8 mouse cellular contexts compared by ENCODE assay signal in the genomic region with DNA sequence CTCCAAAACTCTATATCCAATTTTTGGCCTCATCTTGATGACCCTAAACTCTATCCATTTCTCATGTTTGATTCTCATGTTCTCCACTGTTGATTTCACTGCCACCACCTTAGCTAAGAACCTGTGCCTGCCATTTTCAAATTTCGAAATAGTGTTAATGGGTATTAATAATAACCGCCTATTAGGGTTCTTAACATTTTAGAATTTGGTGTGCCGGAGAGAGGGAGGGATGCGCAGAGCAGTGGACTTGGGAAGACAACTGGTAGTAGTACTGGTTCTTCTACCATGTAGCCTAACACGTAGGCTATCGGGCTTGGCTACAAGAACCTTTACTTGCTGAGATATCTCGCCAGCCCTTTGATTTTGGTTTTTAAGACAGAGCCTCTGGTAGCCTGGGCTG. TPM values are rescaled to one million over a fixed set of nuclear protein-coding genes. Genes with fewer than 3 reads are reported as not detected.
A peak's percentile ranks its signal among the peaks of the same experiment; 100 is the strongest.
DNase-seq lines count a peak whose midpoint lies in the region; ATAC-seq and TF ChIP-seq lines count a peak whose summit lies in the region.

No protein-coding gene starts in this region.

- TF ChIP-seq CTCF in G1E (IDR thresholded peaks at IDR 0.05; ENCODE audit: low read depth, low read length), result no peak

- H3K4me3 ChIP-seq in heart, embryonic 14.5 days (ENCODE audit: control insufficient read depth in 1 of 2, insufficient read depth in 1 of 2, low read depth in 1 of 2, low read length in 2 of 2), result peak overlapping the region in 1 of 2 experiments; percentile 79; a peak in 2 of 4 replicates
- peak overlapping the region; percentile 82; the same call in 1 of the 2 replicates for H3K4me3 ChIP-seq in G1E (ENCODE audit: low read depth, low read length)
- peak overlapping the region; percentile 68 for H3K4me3 ChIP-seq in hindbrain, embryonic 10.5 days
- H3K4me3 ChIP-seq in midbrain, embryonic 10.5 days, result peak overlapping the region; percentile 81

- H3K27ac ChIP-seq in heart, embryonic 14.5 days (replicated peaks in 1 of 2; ENCODE audit: control insufficient read depth in 1 of 2, insufficient read depth in 1 of 2, low read depth in 2 of 2, low read length in 2 of 2), result peak overlapping the region; percentile 83; a peak in 3 of 4 replicates
- peak overlapping the region; percentile 98 for H3K27ac ChIP-seq in hindbrain, embryonic 10.5 days
- H3K27ac ChIP-seq in midbrain, embryonic 10.5 days (replicated peaks), result peak overlapping the region; percentile 96

- H3K27me3 ChIP-seq in heart, embryonic 14.5 days (ENCODE audit: control insufficient read depth, insufficient read depth, low read length), result no peaks in the 10 kb centered on the region
- no peaks in the 10 kb centered on the region for H3K27me3 ChIP-seq in G1E (ENCODE audit: insufficient read depth, low read length)
- no peaks in the 10 kb centered on the region for H3K27me3 ChIP-seq in hindbrain, embryonic 10.5 days (ENCODE audit: insufficient read depth, poor library complexity, severe bottlenecking)
- H3K27me3 ChIP-seq in midbrain, embryonic 10.5 days (ENCODE audit: low read depth, poor library complexity, severe bottlenecking), result no peaks in the 10 kb centered on the region

- WGBS in heart, embryonic 14.5 days, result 79% methylated on average over 7 of the region's 7 CpGs
- 86% methylated on average over 7 of the region's 7 CpGs for WGBS in hindbrain, embryonic 10.5 days
- 86% methylated on average over 7 of the region's 7 CpGs for WGBS in midbrain, embryonic 10.5 days

- H3K36me3 ChIP-seq in heart, embryonic 14.5 days (ENCODE audit: control insufficient read depth, insufficient read depth, low read length), result peaks cover 28% of the 10 kb centered on the region
- peaks cover 29% of the 10 kb centered on the region for H3K36me3 ChIP-seq in G1E (replicated peaks)
- peaks cover 39% of the 10 kb centered on the region for H3K36me3 ChIP-seq in hindbrain, embryonic 10.5 days
- H3K36me3 ChIP-seq in midbrain, embryonic 10.5 days, result peaks cover 38% of the 10 kb centered on the region

- H3K4me1 ChIP-seq in heart, embryonic 14.5 days (ENCODE audit: control insufficient read depth in 2 of 2, insufficient read depth in 2 of 2, low read length in 2 of 2), result peaks cover 9 to 17% of the 10 kb centered on the region in 2 experiments
- H3K4me1 ChIP-seq in G1E (ENCODE audit: insufficient read depth, low read depth, low read length), result peaks cover 36% of the 10 kb centered on the region
- peaks cover 27% of the 10 kb centered on the region for H3K4me1 ChIP-seq in hindbrain, embryonic 10.5 days (replicated peaks)
- H3K4me1 ChIP-seq in midbrain, embryonic 10.5 days, result peaks cover 29% of the 10 kb centered on the region

- no peaks in the 10 kb centered on the region for H3K9me3 ChIP-seq in heart, embryonic 14.5 days (ENCODE audit: control insufficient read depth, low read length)
- no peaks in the 10 kb centered on the region for H3K9me3 ChIP-seq in G1E (replicated peaks)
- no peaks in the 10 kb centered on the region for H3K9me3 ChIP-seq in hindbrain, embryonic 10.5 days
- no peaks in the 10 kb centered on the region for H3K9me3 ChIP-seq in midbrain, embryonic 10.5 days (replicated peaks)

- peak overlapping the region; percentile 79 for H3K4me2 ChIP-seq in heart, embryonic 14.5 days (ENCODE audit: low read length)

- peak overlapping the region; percentile 84 for H3K9ac ChIP-seq in heart, embryonic 14.5 days (ENCODE audit: low read length)

- ATAC-seq in heart, embryonic 14.5 days (ENCODE audit: insufficient number of reproducible peaks, insufficient read depth, low FRiP score, low read depth), result no peak
- ATAC-seq in G1E (ENCODE audit: extremely low read depth, insufficient number of reproducible peaks, low FRiP score, poor library complexity, severe bottlenecking), result no peak
- ATAC-seq in cerebellum, adult (ENCODE audit: insufficient number of reproducible peaks, low FRiP score, low TSS enrichment), result no peak

- DNase-seq in heart, adult 9 months (ENCODE audit: low spot score in 2 of 2), result no peak
- DNase-seq in G1E (ENCODE audit: low spot score), result no peak
- no peak for DNase-seq in hindbrain, embryonic 10.5 days (ENCODE audit: low spot score)
- DNase-seq in midbrain, embryonic 10.5 days (ENCODE audit: low spot score), result no peak
- DNase-seq in right cerebral cortex, postnatal 25 days, result no peak
- DNase-seq in adipocyte (ENCODE audit: low spot score), result no peak

RNA-seq across cellular contexts. Expression of gene Tmem39b, which starts 0.6 kb away (rescaled TPM):
- 7.1 and 13.4 TPM in 2 replicates for polyA plus RNA-seq in heart, embryonic 14.5 days (2014; fragmentation: Nextera tagmentation; extraction: Ambion mirVana)
- total RNA-seq in G1E (2014; fragmentation: Nextera tagmentation) (18.3 and 24.8 TPM in 2 replicates), G1E (2017) (2.1 and 3.9 TPM in 2 replicates)
- polyA plus RNA-seq in G1E (2012), result 31.1 and 34.3 TPM in 2 replicates
- polyA plus RNA-seq in hindbrain, embryonic 10.5 days (2016; fragmentation: Nextera tagmentation; extraction: Ambion mirVana), result 15.2 and 24.1 TPM in 2 replicates
- 15.1 and 17.4 TPM in 2 replicates for polyA plus RNA-seq in midbrain, embryonic 10.5 days (2016; fragmentation: Nextera tagmentation; extraction: Ambion mirVana)

RNA-seq across cellular contexts. Expression of gene Kpna6, which starts 24.6 kb away (rescaled TPM):
- 11.5 and 14.2 TPM in 2 replicates for polyA plus RNA-seq in heart, embryonic 14.5 days (2014; fragmentation: Nextera tagmentation; extraction: Ambion mirVana)
- total RNA-seq in G1E (2014; fragmentation: Nextera tagmentation) (54.7 and 57.9 TPM in 2 replicates), G1E (2017) (21.0 and 23.1 TPM in 2 replicates)
- polyA plus RNA-seq in G1E (2012), result 19.9 and 21.0 TPM in 2 replicates
- 14.5 and 16.4 TPM in 2 replicates for polyA plus RNA-seq in hindbrain, embryonic 10.5 days (2016; fragmentation: Nextera tagmentation; extraction: Ambion mirVana)
- 14.7 and 16.0 TPM in 2 replicates for polyA plus RNA-seq in midbrain, embryonic 10.5 days (2016; fragmentation: Nextera tagmentation; extraction: Ambion mirVana)

RNA-seq across cellular contexts. Expression of gene Khdrbs1, which starts 44.9 kb away (rescaled TPM):
- polyA plus RNA-seq in heart, embryonic 14.5 days (2014; fragmentation: Nextera tagmentation; extraction: Ambion mirVana), result 69.6 and 74.0 TPM in 2 replicates
- total RNA-seq in G1E (2014; fragmentation: Nextera tagmentation), result 133 and 137 TPM in 2 replicates
- 72.6 and 87.2 TPM in 2 replicates for total RNA-seq in G1E (2017)
- polyA plus RNA-seq in G1E (2012), result 260 and 353 TPM in 2 replicates
- 160 and 168 TPM in 2 replicates for polyA plus RNA-seq in hindbrain, embryonic 10.5 days (2016; fragmentation: Nextera tagmentation; extraction: Ambion mirVana)
- 152 and 162 TPM in 2 replicates for polyA plus RNA-seq in midbrain, embryonic 10.5 days (2016; fragmentation: Nextera tagmentation; extraction: Ambion mirVana)

RNA-seq across cellular contexts. Expression of gene Txlna, which starts 56.3 kb away (rescaled TPM):
- polyA plus RNA-seq in heart, embryonic 14.5 days (2014; fragmentation: Nextera tagmentation; extraction: Ambion mirVana), result 51.5 and 56.4 TPM in 2 replicates
- total RNA-seq in G1E (2014; fragmentation: Nextera tagmentation) (35.5 and 39.7 TPM in 2 replicates), G1E (2017) (73.5 and 79.6 TPM in 2 replicates)
- polyA plus RNA-seq in G1E (2012), result 57.1 and 62.5 TPM in 2 replicates
- polyA plus RNA-seq in hindbrain, embryonic 10.5 days (2016; fragmentation: Nextera tagmentation; extraction: Ambion mirVana), result 90.1 and 108 TPM in 2 replicates
- 104 and 107 TPM in 2 replicates for polyA plus RNA-seq in midbrain, embryonic 10.5 days (2016; fragmentation: Nextera tagmentation; extraction: Ambion mirVana)
